Mouse (Mus musculus) liver, postnatal 0 days (tissue): ENCODE measurements around the gene Aldh1a3.

Experiments
- CTCF ChIP-seq: sonication (generic); IDR thresholded peaks from 2 replicates; pipeline ENCODE4 v1.5.1; 2016; ENCODE audit warnings: antibody characterized with exemption, low read depth
- EP300 ChIP-seq: IDR thresholded peaks from 2 replicates; pipeline ENCODE4 v1.6.1; 2016; ENCODE audit warnings: antibody characterized with exemption, low read depth, mild to moderate bottlenecking

GRCm38 (mm10) chr7:66365411-66365810, 61.9 kb downstream of the Aldh1a3 start:
- TF ChIP-seq CTCF (no peak), EP300 (no peak)
